Mouse (Mus musculus) liver, embryonic 12.5 days (tissue): ENCODE measurements around the gene Dennd5b. TPM values are rescaled to one million over a fixed set of nuclear protein-coding genes. Genes with fewer than 3 reads are reported as not detected.
"Not testable (repeated sequence)": the region's sequence is repeated elsewhere in the genome, so short reads cannot be mapped to it uniquely, and the experiment has no call there.

ENCODE experiments used
- ATAC-seq: fragments of 200-750 bp; cut with Nextera tagmentation; 2 replicates; pipeline ENCODE4 v1.8.0; 2017; ENCODE audit warnings: moderate number of reproducible peaks, mild to moderate bottlenecking, moderate library complexity
- H3K27ac ChIP-seq: fragments of 300-500 bp; sonication (generic); 2 replicates; pipeline ENCODE4 v1.5.1; 2016; ENCODE audit warnings: mild to moderate bottlenecking
- H3K27me3 ChIP-seq: fragments of 300-500 bp; sonication (generic); replicated peaks from 2 replicates; pipeline ENCODE4 v1.6.1; 2016; ENCODE audit warnings: mild to moderate bottlenecking, moderate library complexity
- H3K36me3 ChIP-seq: fragments of 300-500 bp; sonication (generic); 2 replicates; pipeline ENCODE4 v1.6.1; 2016; ENCODE audit warnings: mild to moderate bottlenecking, moderate library complexity
- H3K4me1 ChIP-seq: fragments of 300-500 bp; sonication (generic); 2 replicates; pipeline ENCODE4 v1.6.1; 2016
- H3K4me2 ChIP-seq: fragments of 300-500 bp; sonication (generic); 2 replicates; pipeline ENCODE4 v1.6.1; 2016; ENCODE audit warnings: mild to moderate bottlenecking, moderate library complexity
- H3K4me3 ChIP-seq: fragments of 300-500 bp; sonication (generic); 2 replicates; pipeline ENCODE4 v1.5.1; 2016; ENCODE audit warnings: mild to moderate bottlenecking, moderate library complexity
- H3K9ac ChIP-seq: fragments of 300-500 bp; sonication (generic); 2 replicates; pipeline ENCODE4 v1.6.1; 2016; ENCODE audit warnings: mild to moderate bottlenecking, moderate library complexity
- H3K9me3 ChIP-seq: fragments of 300-500 bp; sonication (generic); replicated peaks from 2 replicates; pipeline ENCODE4 v1.6.1; 2016; ENCODE audit warnings: mild to moderate bottlenecking, moderate library complexity
- WGBS: fragments of 180-500 bp; shearing (Covaris S2); methylation state at CpG from one replicate; pipeline ENCODE4 v1.1.7; 2016; ENCODE audit not compliant: insufficient replicate concordance; 5-methylcytosine and 5-hydroxymethylcytosine counted together
- polyA plus RNA-seq: library from polyadenylated mRNA; unstranded; fragments of >200 nt; fragmentation: Nextera tagmentation; extraction: Ambion mirVana; gene quantifications from 2 replicates; pipeline ENCODE4 v1.2.1, GENCODE M21; 2016

Gene Dennd5b
- polyA plus RNA-seq, 1 experiment from 2014 or later: 6.0 TPM

- no peaks in the 10 kb centered on the region for H3K9me3 ChIP-seq
- H3K4me2 ChIP-seq: no peak overlapping the region
- H3K4me1 ChIP-seq: peaks cover 16% of the 10 kb centered on the region
- no peak overlapping the region for H3K9ac ChIP-seq
- H3K4me3 ChIP-seq: no peak overlapping the region
- no peaks in the 10 kb centered on the region for H3K36me3 ChIP-seq
- no peak overlapping the region for H3K27ac ChIP-seq
- 28% methylated on average over 3 of the region's 3 CpGs for WGBS
- no peak for ATAC-seq
- H3K27me3 ChIP-seq: no peaks in the 10 kb centered on the region
Measured at GRCm38 (mm10) chr6:149131111-149131510, 29.6 kb upstream of the Dennd5b start.

GRCm38 (mm10) chr6:149129870-149130269 lies 28.4 kb upstream of the Dennd5b start, which contains the start of gene Gm10203:
Gene Gm10203 (plus strand): TSS chr6:149130170.
- H3K27me3 ChIP-seq, H3K4me2 ChIP-seq, H3K27ac ChIP-seq, H3K4me1 ChIP-seq, ATAC-seq, H3K4me3 ChIP-seq, H3K36me3 ChIP-seq, H3K9me3 ChIP-seq, H3K9ac ChIP-seq: not testable (repeated sequence)
- 75% methylated on average over 8 of the region's 8 CpGs for WGBS

- H3K9me3 ChIP-seq: no peaks in the 10 kb centered on the region
- no peaks in the 10 kb centered on the region for H3K27me3 ChIP-seq
- H3K36me3 ChIP-seq: no peaks in the 10 kb centered on the region
- H3K4me1 ChIP-seq: no peaks in the 10 kb centered on the region
- no peak overlapping the region for H3K4me2 ChIP-seq
- no peak overlapping the region for H3K27ac ChIP-seq
- H3K4me3 ChIP-seq: no peak overlapping the region
- ATAC-seq: peak; percentile 46; the same call in 1 of the 2 replicates
- 42% methylated on average over 4 of the region's 4 CpGs for WGBS
- H3K9ac ChIP-seq: no peak overlapping the region
Measured at GRCm38 (mm10) chr6:149126675-149127074, 25.2 kb upstream of the Dennd5b start.

GRCm38 (mm10) chr6:149123042-149123441 lies 21.6 kb upstream of the Dennd5b start:
- Histone ChIP-seq H3K9me3 (no peaks in the 10 kb centered on the region), H3K4me2 (no peak overlapping the region), H3K27ac (no peak overlapping the region), H3K36me3 (no peaks in the 10 kb centered on the region), H3K4me3 (no peak overlapping the region), H3K4me1 (no peaks in the 10 kb centered on the region), H3K9ac (no peak overlapping the region), H3K27me3 (no peaks in the 10 kb centered on the region)
- 68% methylated on average over 3 of the region's 3 CpGs for WGBS
- ATAC-seq: no peak

GRCm38 (mm10) chr6:149119853-149120252 lies 18.4 kb upstream of the Dennd5b start:
- H3K27ac ChIP-seq: no peak overlapping the region
- no peaks in the 10 kb centered on the region for H3K9me3 ChIP-seq
- H3K27me3 ChIP-seq: no peaks in the 10 kb centered on the region
- no peak overlapping the region for H3K4me3 ChIP-seq
- 30% methylated on average over 2 of the region's 2 CpGs for WGBS
- H3K36me3 ChIP-seq: no peaks in the 10 kb centered on the region
- H3K9ac ChIP-seq: no peak overlapping the region
- H3K4me2 ChIP-seq: no peak overlapping the region
- no peak for ATAC-seq
- H3K4me1 ChIP-seq: no peaks in the 10 kb centered on the region

- H3K36me3 ChIP-seq: no peaks in the 10 kb centered on the region
- 57% methylated on average over 2 of the region's 2 CpGs for WGBS
- no peak overlapping the region for H3K4me2 ChIP-seq
- no peaks in the 10 kb centered on the region for H3K27me3 ChIP-seq
- no peak overlapping the region for H3K4me3 ChIP-seq
- peak overlapping the region; percentile 52; the same call in 1 of the 2 replicates for H3K27ac ChIP-seq
- H3K4me1 ChIP-seq: no peaks in the 10 kb centered on the region
- H3K9me3 ChIP-seq: no peaks in the 10 kb centered on the region
- no peak overlapping the region for H3K9ac ChIP-seq
- peak; percentile 77 for ATAC-seq
Measured at GRCm38 (mm10) chr6:149118935-149119334, 17.5 kb upstream of the Dennd5b start.

GRCm38 (mm10) chr6:149116992-149117391 lies 15.5 kb upstream of the Dennd5b start:
- Histone ChIP-seq H3K4me3 (no peak overlapping the region), H3K4me2 (no peak overlapping the region), H3K4me1 (no peaks in the 10 kb centered on the region), H3K9me3 (no peaks in the 10 kb centered on the region), H3K27me3 (no peaks in the 10 kb centered on the region), H3K36me3 (no peaks in the 10 kb centered on the region), H3K9ac (no peak overlapping the region), H3K27ac (no peak overlapping the region)
- no peak for ATAC-seq

- H3K4me2 ChIP-seq: no peak overlapping the region
- WGBS: 62% methylated on average over 2 of the region's 2 CpGs
- H3K4me1 ChIP-seq: no peaks in the 10 kb centered on the region
- no peak overlapping the region for H3K27ac ChIP-seq
- no peaks in the 10 kb centered on the region for H3K9me3 ChIP-seq
- no peak for ATAC-seq
- no peak overlapping the region for H3K4me3 ChIP-seq
- no peak overlapping the region for H3K9ac ChIP-seq
- H3K27me3 ChIP-seq: peaks cover 6% of the 10 kb centered on the region; the same call in 1 of the 2 replicates
- H3K36me3 ChIP-seq: no peaks in the 10 kb centered on the region
Measured at GRCm38 (mm10) chr6:149108909-149109308, 7.4 kb upstream of the Dennd5b start.

GRCm38 (mm10) chr6:149107615-149108014 lies 6.1 kb upstream of the Dennd5b start:
- Histone ChIP-seq H3K9me3 (no peaks in the 10 kb centered on the region), H3K4me2 (no peak overlapping the region), H3K27me3 (peaks cover 15% of the 10 kb centered on the region), H3K4me3 (no peak overlapping the region), H3K9ac (no peak overlapping the region), H3K36me3 (no peaks in the 10 kb centered on the region), H3K27ac (no peak overlapping the region), H3K4me1 (no peaks in the 10 kb centered on the region)
- ATAC-seq: no peak
- 58% methylated on average over 3 of the region's 3 CpGs for WGBS

GRCm38 (mm10) chr6:149103451-149103850 lies 2.0 kb upstream of the Dennd5b start:
- no peak for ATAC-seq
- Histone ChIP-seq H3K27ac (no peak overlapping the region), H3K36me3 (no peaks in the 10 kb centered on the region), H3K27me3 (peaks cover 44% of the 10 kb centered on the region), H3K4me2 (no peak overlapping the region), H3K4me3 (no peak overlapping the region), H3K9me3 (no peaks in the 10 kb centered on the region), H3K9ac (no peak overlapping the region), H3K4me1 (no peaks in the 10 kb centered on the region)
- WGBS: 73% methylated on average over 1 of the region's 1 CpGs

GRCm38 (mm10) chr6:149101943-149102243 lies 413 bp upstream of the Dennd5b start:
- Histone ChIP-seq H3K4me2 (peak overlapping the region; percentile 74), H3K4me3 (peak overlapping the region; percentile 65), H3K9ac (peak overlapping the region; percentile 68; the same call in 1 of the 2 replicates), H3K27me3 (peaks cover 44% of the 10 kb centered on the region), H3K27ac (peak overlapping the region; percentile 76; the same call in 1 of the 2 replicates), H3K36me3 (no peaks in the 10 kb centered on the region), H3K9me3 (no peaks in the 10 kb centered on the region), H3K4me1 (no peaks in the 10 kb centered on the region)
- ATAC-seq: no peak
- WGBS: 12% methylated on average over 7 of the region's 7 CpGs

- peak overlapping the region; percentile 74 for H3K4me2 ChIP-seq
- peak; percentile 52 for ATAC-seq
- no peaks in the 10 kb centered on the region for H3K36me3 ChIP-seq
- no peaks in the 10 kb centered on the region for H3K9me3 ChIP-seq
- peak overlapping the region; percentile 68 for H3K9ac ChIP-seq
- peak overlapping the region; percentile 65 for H3K4me3 ChIP-seq
- H3K4me1 ChIP-seq: no peaks in the 10 kb centered on the region
- 3% methylated on average over 50 of the region's 52 CpGs for WGBS
- peak overlapping the region; percentile 76 for H3K27ac ChIP-seq
- H3K27me3 ChIP-seq: peaks cover 44% of the 10 kb centered on the region
Measured at GRCm38 (mm10) chr6:149100174-149101075, 1.1 kb downstream of the Dennd5b start.
